Mouse (Mus musculus): ENCODE data around the gene Rnf150.

GRCm38 (mm10) chr8:82884480-82884879 lies 21.3 kb downstream of the Rnf150 start:
- TF ChIP-seq CTCF (IDR thresholded peaks at IDR 0.05; ENCODE audit: borderline replicate concordance, control insufficient read depth, extremely low read depth, insufficient read depth, low read length, poor library complexity) (no peak), POLR2A (IDR thresholded peaks at IDR 0.05; ENCODE audit: control insufficient read depth, extremely low read depth, insufficient read depth, low read length, poor library complexity) (no peak)
